Mouse (Mus musculus) c-Kit-positive CD71-positive TER-119-positive erythroid progenitor cells, embryonic 14.5 days (primary cell): ENCODE data around the gene Thg1l.

Experiments used
- DNase-seq: peaks from one replicate; pipeline ENCODE4 v3.0.0-alpha.2; 2013; ENCODE audit warnings: low spot score

The Thg1l gene

DNA sequence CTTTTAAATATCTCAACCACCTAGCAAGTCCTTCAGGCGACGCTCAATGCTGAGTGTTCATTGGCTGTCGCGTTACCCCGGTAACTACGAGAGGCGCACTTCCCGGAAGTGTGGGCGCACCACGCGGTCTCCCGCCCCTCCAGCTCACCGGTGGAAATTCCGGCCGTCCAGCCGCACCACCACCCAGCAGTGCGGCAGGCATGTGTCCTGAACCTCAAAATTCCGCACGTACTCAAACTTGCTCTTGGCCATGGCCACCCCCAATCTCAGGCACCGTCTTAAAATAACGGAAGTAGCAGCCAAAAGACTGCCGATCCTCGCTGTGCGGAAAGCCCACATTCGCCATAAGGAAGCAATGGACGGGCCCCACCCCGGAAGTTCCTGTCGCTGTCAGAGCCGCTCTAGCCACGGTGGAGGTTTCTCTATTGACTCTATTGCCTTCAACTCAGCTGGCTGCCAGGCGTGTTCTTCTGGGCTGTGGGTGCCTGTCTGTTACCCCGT is at the start of gene Thg1l:
Thg1l (minus strand) TSS at position 368 of the 501 bp plus-strand sequence.
- peak; percentile 95 for DNase-seq

DNA sequence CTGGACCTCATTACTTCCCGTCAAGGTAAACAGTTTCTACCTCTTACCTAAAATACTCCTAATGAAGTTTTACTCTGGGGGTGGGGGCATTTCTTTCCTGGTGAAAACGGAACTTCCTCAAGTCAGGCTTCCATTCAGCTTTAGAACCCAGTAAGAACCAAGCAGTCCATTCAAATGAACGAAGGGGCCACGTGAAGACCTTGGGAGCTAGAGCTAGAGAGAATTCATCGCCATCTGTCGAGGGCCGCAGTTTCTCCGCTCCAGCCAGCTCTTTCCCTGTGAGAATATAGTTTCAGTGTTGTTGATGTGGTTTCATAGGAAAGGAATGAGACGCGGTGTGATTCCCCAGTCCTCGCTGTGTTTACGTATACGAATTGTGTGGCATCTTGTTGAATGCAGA is 36.8 kb upstream of the Thg1l start:
- DNase-seq, result no peak

DNA sequence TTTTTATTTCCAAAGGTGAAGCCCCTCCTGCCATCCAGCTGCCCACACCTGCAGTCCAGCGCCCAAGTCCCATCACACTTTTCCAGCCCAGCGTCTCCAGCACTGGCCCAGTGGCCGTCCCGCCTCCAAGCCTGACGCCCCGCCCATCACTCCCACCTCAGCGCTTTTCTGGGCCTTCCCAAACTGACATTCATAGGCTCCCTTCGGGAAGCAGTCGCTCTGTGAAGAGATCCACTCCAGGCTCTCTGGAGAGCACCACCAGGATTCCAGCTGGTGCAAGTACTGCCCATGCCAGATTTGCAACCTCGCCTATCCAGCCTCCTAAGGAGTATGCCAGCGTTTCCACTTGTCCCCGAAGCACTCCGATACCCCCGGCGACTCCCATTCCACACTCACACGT is 36.3 kb upstream of the Thg1l start:
- no peak for DNase-seq

DNA sequence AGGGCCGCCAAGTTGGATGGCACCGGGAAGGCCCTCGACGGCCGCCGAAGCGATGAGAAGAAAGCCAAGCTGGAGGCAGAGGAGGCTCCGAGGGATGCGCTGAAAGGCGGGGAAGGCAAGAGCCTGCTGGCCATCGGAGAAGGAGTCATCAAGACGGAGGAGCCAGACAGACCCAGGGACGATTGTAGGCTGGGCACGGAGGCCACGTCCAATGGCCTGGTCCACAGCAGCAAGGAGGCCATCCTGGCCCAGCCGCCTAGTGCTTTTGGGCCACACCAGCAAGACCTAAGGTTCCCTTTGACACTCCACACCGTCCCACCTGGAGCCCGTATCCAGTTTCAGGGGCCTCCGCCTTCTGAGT is 25.6 kb upstream of the Thg1l start:
- DNase-seq, result no peak

DNA sequence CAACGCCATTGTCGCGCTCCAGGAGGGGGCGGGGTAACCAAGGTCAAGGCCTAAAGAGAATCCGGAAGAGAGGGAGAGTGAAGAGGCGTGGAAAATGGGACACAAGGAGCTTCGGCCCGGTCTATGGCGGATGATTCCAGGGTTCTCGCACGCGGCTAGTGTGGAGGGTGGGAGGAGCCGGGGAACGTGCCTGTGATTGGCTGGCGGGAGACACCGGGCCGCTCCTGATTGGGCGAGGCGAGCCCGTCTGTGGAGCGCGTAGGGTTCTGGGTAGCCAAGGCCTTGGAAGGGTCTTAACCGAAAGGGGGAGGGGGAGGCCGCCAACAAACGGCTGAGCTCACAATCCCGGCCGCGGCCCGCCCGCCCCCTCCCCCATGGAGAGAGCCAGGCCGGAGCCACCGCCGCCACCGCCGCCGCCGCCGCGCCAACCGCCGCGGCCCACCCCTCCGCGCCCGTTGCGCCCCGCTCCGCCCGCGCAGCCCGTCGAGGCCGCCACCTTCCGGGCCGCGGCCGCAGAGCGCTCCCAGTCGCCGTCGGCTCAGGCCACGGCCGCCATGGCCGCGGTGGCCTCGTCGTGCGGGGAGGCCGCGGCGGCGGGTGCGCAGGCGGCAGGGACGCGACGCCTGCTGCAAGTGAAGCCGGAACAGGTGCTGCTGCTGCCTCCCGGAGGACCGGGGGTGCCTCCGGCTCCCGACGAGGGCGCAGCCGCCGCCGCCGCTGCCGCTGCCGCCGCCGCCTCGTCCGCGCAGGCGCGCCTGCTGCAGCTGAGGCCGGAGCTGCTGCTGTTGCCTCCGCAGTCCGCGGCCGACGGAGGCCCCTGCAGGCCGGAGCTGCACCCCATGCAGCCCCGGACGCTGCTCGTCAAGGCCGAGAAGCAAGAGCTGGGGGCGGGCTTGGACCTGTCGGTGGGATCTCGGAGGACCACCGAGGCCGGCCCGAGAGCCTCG is 24.9 kb upstream of the Thg1l start, which contains the start of gene Sox30:
Sox30 (plus strand) TSS at position 365 of the 947 bp plus-strand sequence.
- DNase-seq, result no peak

DNA sequence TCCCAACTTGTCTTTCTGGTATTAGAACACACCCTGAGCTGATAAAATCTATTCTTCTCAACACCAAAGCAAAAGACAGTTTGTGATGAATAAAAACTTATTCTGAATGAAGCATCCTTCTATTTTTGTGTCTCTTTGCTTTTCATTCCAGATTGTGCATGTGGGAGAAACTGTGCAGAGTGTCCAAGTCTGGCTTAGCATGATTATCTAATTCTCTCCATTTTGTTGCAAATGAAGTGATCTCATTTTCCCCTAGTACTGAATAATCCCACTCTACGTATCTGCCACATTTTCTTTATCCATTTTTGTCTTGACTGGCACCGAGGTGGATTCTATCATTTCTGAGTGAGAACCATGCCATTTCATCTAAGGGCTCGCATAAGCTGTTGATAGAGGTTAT is 20.8 kb upstream of the Thg1l start:
- no peak for DNase-seq

DNA sequence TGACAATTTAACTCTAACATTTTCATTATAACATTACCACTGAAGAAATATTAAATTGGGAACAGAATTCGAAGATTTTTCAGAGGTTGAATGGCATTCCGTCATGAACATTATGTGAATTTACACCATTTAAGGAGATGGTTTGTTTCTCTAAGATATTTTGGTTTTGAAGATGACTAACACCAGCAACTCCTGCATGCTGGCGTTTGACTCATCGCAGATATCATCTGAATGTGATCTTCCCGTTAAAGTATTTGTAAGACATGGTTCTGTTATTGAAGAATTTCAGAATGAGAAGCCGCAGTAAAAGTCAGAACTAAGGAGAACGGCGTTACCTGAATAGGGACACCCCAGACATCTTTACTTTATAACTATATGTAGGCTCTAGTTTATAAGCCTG is 19.2 kb upstream of the Thg1l start:
- no peak for DNase-seq

DNA sequence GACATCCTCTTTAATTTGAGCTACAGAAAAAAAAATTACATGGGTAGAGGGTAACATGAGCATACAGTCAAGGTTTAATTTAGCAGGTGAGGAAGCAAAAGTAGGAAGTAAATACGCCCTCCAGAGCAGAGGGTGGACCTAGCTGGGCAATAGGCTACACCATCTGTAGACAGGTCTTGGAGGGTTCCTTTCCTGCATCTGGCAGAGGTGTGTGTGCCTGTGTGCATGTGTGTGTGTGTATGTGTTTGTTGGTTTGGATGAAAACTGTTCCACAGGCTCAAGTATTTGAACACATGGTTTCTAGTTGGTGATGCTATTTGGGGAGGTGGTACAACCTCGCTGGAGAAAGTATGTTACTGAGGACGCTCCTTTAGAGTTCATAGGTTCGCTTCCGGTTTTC is 18.3 kb upstream of the Thg1l start:
- no peak for DNase-seq

DNA sequence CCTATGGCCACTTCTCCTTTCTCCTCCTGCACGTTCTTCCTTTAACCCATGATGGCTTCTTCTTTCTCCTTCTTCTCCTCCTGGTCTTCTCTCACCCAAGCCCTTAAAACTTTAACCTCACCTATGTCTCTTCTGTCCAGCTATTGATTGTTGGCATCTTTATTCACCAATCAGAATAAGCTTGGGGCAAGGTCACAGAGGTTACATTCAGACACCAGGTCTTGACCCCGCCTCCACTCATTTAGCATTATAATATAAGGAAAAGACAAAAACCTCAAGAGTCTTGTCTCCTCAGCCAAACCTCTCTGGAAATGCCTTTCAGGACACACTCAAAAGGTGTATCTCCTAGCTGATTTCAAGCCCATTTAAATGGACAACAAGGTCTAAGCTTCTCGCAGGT is 13.2 kb upstream of the Thg1l start:
- no peak for DNase-seq

DNA sequence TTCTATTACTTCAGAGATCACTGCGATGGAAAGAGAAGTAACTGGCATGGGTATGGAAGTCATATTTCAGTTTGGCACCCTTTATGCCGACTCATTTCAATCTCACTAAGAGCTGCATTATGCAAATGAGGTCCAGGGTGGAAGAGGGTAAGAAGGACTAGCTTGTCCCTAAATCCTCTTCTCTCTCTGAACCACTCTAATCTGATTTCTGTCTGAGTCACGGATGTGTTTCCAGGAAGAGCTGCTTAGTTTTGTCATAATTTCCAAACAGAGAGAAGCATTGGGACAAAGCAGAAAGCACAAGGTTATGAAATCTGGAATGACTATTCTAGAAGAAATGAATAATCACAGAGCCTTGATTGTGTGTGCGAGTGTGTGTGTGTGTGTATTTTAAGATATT is 11.6 kb upstream of the Thg1l start:
- no peak for DNase-seq

DNA sequence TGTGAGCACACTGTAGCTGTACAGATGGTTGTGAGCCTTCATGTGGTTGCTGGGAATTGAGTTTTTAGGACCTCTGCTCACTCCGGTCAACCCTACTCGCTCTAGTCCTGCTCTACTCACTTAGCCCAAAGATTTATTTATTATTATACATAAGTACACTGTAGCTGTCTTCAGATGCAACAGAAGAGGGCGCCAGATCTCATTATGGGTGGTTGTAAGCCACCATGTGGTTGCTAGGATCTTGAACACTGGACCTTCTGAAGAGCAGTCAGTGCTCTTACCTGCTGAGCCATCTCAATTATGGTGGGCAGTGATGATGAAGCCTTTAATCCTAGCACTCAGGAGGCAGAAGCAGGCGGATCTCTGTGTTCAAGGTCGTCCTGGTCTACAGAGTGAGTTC is 4.7 kb upstream of the Thg1l start:
- peak; percentile 13 for DNase-seq

DNA sequence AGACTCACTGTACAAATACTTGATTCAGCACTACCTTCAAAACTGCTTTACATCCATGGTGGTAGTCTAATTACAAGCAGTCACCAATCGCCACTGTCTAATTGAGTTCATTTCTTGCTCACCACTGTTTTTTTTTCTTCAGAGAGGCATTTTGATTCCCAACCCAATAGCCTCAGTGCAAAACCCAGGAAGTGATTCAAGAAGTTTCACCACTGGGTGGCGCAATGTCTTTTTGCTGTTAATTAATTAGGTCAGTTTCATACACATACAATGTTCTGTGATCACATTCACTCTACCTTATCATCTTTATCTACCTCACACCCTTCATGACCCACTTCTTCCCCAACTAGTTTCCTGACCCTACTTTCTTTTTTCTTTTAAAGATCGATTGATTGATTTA is 4.3 kb upstream of the Thg1l start:
- DNase-seq, result peak; percentile 36

DNA sequence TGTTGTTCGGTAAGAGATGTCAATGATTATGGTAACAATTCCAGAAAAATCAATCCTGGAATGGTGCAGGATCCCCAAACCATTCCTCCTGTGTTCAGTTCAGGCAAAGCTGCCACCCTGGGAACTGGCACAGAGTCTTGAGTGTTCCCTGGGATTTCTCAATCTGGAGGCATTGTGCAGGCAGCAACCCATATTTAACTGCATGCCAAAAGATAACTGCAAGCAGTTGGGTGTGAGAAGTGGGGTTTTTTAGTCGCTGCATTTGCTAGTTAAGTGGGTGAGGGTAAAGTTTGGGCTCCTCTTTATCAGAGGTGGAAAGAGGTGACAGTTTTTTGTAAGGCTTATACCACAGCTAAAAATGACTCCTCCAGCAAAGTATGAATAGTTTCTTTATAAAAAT is 7.8 kb downstream of the Thg1l start:
- no peak for DNase-seq

DNA sequence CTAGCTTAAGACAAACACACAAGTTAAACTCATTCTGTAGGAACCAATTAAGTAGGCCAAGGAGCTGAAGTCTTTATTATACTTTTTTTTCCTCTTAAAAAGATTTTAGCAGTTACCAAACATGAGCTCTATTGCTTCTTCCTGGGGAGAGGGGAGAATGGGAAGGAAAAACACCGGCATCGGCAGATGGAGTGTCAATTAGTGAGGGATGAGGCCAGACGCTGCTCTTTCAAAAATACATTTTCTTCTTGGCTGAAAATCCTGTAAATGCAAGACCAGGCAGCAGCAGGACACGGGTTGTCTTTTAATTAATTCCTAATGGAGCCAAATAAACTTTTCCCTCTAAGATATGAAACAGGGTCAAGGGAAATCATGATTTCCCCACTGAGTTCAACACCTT is 8.5 kb downstream of the Thg1l start:
- DNase-seq, result no peak

DNA sequence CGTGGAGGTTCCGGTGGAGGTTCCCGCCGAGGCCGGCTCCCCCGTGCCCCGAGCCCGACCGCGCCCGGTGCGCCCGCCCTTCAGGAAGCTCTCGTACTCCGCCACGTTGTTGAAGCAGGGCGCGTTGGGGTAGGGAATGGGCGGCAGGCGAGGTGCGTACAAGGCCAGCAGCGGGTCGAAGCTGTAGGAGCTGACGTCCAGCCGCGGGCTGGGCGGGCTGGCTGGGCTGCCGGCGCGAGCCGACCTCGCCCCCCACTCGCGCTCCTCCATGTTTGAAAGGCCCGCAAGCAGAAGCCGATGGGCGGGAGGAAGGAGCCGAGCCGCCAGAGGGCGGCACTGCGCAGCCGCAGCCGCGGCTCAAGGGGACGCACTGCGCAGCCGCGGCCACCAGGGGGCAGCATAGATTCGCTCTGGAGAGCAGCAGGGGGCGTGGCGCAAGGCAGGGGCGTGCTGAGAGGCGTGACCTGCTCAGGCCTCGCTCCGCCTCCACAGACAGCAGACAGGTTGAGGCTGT is 10.6 kb downstream of the Thg1l start, which contains the start of gene Lsm11:
Lsm11 (minus strand) TSS at position 293 of the 514 bp plus-strand sequence.
- DNase-seq, result peak; percentile 93

DNA sequence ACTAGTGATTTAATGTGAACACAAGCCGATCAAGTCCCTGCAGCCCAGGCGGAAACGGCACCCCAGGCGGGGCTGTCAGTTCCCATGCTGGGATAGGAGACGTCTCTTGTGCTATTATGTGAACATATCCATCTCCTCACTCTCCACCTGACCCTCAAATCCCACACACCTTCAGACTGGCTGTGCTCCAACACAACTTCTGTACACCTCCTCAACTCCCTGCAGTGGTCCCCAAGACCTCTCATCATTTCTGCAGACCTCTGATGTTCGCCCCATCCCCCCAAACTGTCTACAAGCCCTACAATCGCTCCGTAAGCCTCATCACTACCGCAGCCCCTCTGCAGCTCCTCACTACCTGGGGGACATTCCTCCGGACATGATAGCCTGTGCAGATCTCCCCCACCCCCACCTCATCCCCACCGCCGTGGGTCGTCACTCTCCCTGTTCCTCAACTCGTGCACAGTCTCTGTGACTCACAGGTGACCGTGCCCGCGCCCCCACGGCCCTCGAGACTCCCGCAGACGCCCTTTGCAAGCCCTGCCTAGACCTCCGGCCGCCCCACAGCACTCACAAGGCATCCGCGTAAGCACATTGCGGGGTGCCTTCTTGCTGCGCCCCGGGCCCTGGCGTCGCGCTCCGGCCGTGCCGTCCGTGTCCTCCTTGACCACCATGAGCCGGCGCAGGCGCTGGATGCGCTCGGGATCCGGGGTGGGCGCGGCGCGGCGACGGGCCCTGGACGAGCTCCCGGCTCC is 11.2 kb downstream of the Thg1l start:
- peak; percentile 26 for DNase-seq

DNA sequence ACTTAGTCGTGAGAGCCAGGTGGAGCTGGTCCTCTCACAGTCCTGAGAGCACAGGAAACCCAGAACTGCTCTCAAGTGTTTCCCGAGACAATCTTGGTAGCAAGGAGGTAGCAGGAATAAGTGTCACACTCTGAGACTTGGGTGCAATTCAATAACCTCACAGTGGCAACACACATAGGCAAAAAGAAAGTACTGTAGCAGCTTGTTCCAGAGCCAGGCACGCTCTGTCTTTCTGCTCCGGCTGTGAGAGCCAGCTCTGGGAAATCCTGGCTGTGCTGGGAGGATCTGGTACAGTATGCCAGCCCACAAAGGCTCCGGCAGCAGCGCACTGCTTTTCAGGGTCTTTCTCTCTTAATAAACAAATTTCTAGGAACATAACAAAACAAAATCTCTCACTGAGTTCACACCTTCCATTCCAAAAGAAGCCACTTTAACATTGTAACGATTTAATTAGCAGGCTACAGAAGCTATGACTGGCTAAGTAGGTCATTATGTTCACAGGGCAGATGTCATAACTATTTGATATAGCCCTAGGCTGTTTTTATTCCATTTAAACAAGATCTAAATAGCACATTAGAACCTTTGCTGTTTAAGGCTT is 12.1 kb downstream of the Thg1l start:
- DNase-seq, result no peak

DNA sequence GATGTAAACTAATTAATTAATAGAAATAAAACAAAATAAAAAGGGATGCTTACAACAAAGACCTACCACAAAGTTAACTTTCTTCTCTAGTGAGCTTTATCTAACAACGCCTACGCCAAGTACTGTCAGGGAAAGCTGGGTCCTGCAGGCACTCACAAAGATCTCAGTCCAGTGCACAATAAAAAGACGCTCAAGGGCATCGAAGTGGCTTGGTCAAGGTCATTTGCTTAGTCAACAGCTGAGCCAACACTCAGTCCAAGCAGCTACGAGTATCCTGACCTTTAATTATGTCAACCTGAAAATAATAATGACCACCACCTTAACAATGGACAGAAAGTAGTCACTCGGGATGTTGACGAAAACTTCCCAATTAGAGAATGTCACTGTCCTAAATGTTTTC is 13.0 kb downstream of the Thg1l start:
- DNase-seq, result no peak

DNA sequence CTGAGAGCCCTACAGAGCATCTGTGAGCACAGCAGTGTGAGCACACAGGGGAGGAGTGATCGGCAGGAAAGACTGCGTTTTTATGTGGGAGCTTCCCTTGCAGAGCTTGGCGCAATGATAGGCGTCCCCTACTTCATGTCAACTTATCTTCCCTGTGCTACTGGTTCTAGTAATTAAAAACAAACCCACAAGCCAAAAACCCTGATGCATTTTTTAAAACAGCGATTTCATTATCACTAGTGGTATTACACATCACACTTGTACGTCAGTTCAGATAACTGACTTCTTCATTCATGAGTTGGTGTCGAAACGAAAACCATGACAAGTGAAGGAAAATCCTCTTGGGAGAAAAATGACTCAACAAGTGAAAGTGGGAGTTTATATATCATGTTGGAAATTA is 16.4 kb downstream of the Thg1l start:
- no peak for DNase-seq

DNA sequence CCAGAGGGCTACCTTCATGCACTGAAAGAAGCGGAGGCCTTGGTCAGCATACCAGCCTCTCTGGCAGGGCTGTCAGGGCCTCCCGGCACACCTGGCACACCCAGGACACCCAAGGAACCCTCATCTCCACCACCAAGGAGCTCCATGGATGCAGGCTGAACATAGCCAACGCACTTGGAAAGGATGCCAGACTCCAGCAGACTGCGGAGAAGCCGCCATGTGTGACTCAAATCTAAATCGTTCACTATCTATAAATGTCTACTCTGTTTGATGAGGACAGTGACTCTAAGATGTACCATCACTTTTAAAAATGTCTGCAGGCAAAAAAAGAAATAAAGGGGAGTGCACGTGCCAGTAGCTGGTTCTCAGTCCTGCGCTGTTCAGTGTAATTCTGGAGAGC is 17.8 kb downstream of the Thg1l start:
- no peak for DNase-seq

DNA sequence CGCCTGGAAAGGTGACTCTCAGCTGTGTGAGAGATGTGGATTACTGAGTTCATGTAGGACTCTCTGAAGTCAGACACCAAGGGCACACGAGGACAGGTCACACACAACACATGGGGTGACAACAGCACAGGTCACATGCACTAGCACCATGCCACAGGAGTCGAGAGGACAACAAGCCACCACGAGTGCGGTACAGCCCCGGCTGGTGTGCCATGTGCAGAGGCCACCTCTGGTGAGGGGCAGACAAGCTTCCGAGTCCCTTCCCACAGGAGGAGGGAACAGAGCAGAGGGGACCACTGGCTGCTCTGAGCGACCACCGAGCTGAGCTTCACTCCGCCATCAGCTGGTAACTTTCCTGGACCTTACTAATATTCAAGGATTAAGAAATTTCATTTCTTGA is 22.5 kb downstream of the Thg1l start:
- DNase-seq, result no peak

DNA sequence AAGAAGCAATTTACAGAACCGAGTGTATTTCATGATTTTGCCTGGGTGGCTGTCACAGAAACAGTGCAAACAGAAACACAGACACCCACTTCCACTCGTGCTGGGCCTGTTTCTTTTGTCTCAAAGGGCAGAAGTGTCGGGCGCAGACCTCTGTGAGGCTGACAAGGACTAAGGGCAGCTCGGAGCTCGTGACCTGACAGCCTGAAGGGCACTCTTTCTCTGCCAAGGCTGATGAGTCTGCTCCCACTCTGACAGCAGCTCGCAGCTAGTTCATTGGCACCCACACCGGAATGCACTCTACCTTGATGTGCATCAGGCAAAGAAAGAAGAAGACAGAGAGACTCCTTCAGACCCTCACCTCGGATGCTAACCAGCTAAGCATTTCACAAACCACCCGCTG is 25.8 kb downstream of the Thg1l start:
- DNase-seq, result no peak
